Mouse (Mus musculus) bone marrow, adult 2 months (tissue): ENCODE results near the gene Stip1.

ENCODE experiments used
- CTCF ChIP-seq: fragments of 200-500 bp; IDR thresholded peaks from 2 replicates; pipeline ENCODE4 v1.5.1; 2011; ENCODE audit warnings: low read length, control low read depth; ENCODE audit not compliant: control insufficient read depth, insufficient read depth
- POLR2A ChIP-seq: fragments of 200-500 bp; IDR thresholded peaks from 2 replicates; pipeline ENCODE4 v1.6.1; 2011; ENCODE audit warnings: low read depth, mild to moderate bottlenecking, control low read depth, low read length, borderline replicate concordance; ENCODE audit not compliant: control insufficient read depth

DNA sequence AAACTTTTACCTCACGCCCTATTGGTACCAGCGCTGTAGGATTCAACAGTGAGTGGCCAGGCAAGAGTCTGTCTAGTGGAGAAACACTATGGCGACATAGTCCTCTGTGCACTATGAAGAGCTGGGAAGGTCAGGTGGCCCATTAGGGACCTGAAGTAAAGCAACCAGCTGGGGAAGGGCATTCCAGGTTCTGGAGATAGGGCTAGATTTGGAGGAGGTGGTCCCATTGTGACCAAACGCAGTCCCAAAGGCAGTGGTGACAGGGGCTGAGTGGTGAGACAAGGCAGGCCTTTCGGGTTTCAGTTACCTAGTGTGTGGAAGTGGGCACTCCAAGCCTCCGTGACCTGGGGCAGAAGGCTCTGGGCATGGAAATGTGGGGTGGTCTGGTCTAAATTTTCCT, 18.8 kb upstream of the Stip1 start:
- no peak for TF ChIP-seq CTCF
- no peak for TF ChIP-seq POLR2A
